Mouse (Mus musculus): ENCODE data around the gene Magee2.
"Not testable (repeated sequence)": the region's sequence is repeated elsewhere in the genome, so short reads cannot be mapped to it uniquely, and the experiment has no call there.

GRCm38 (mm10) chrX:104817583-104817982 lies 39.5 kb downstream of the Magee2 start:
- TF ChIP-seq CTCF, EP300 (IDR thresholded peaks at IDR 0.05): not testable (repeated sequence)

All from lung, postnatal 0 days (tissue).